Mouse (Mus musculus): ENCODE measurements around the gene Dock9. TPM values are rescaled to one million over a fixed set of nuclear protein-coding genes. Genes with fewer than 3 reads are reported as not detected.

The Dock9 gene
- polyA plus RNA-seq, 1 experiment from 2014 or later: 7.0 TPM

DNA sequence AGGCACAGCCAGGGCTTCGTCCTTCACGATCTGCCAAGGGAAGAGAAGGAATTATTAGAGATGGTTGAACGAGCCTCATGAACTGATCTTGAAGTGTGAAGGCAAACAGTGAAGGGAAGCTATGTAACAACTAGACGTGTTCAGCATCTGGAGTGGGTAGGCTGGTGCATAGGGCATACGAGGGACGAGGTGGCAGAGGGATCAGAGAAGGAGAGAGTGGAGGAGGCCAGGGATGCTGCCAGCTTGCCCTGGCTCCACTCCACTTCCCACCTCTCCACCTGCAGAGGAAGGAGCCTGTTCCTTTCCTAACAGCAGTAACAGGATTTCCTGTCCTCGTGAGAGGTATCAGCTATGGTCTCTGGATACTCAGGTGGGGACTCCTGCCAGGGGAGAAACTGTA, 192.4 kb downstream of the Dock9 start:
- peaks cover 24% of the 10 kb centered on the region for H3K4me1 ChIP-seq (replicated peaks)
- H3K27me3 ChIP-seq (replicated peaks): no peaks in the 10 kb centered on the region
- ATAC-seq (ENCODE audit: insufficient number of reproducible peaks, low FRiP score): no peak
- no peak overlapping the region for H3K27ac ChIP-seq (ENCODE audit: poor library complexity, severe bottlenecking)
- H3K4me2 ChIP-seq: no peak overlapping the region
- H3K4me3 ChIP-seq: no peak overlapping the region
- peaks cover 6% of the 10 kb centered on the region; the same call in 1 of the 2 replicates for H3K36me3 ChIP-seq
- 87% methylated on average over 7 of the region's 7 CpGs for WGBS
- H3K9me3 ChIP-seq (replicated peaks): no peaks in the 10 kb centered on the region
- H3K9ac ChIP-seq: no peak overlapping the region

DNA sequence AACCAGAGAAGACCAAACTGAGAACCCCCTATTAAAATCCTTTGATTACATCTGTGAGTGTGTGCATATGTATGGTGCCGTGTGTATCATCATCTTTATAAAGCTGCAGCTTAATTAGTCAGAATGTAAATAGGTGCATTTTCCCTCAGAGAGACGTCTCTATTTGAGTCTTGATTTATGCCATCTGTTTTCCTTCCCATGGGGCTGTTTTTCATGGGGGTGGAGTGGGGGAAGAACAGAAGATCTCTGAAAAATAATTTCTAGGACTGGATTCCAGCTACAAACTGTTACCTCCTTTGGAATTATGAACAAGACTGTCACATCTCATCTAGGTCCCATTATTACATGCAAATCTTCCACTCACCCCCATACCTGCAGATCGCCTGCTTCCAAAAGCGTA, 193.1 kb downstream of the Dock9 start:
- H3K27ac ChIP-seq (ENCODE audit: poor library complexity, severe bottlenecking): no peak overlapping the region
- no peaks in the 10 kb centered on the region for H3K27me3 ChIP-seq (replicated peaks)
- 81% methylated on average over 4 of the region's 4 CpGs for WGBS
- peaks cover 24% of the 10 kb centered on the region for H3K4me1 ChIP-seq (replicated peaks)
- H3K4me2 ChIP-seq: no peak overlapping the region
- H3K36me3 ChIP-seq: peaks cover 6% of the 10 kb centered on the region; the same call in 1 of the 2 replicates
- ATAC-seq (ENCODE audit: insufficient number of reproducible peaks, low FRiP score): no peak
- H3K9ac ChIP-seq: no peak overlapping the region
- H3K4me3 ChIP-seq: no peak overlapping the region
- no peaks in the 10 kb centered on the region for H3K9me3 ChIP-seq (replicated peaks)

GRCm38 (mm10) chr14:121602610-121603009, 195.0 kb downstream of the Dock9 start:
- no peak overlapping the region for H3K9ac ChIP-seq
- H3K36me3 ChIP-seq: peaks cover 6% of the 10 kb centered on the region; the same call in 1 of the 2 replicates
- H3K27ac ChIP-seq (ENCODE audit: poor library complexity, severe bottlenecking): no peak overlapping the region
- no peaks in the 10 kb centered on the region for H3K27me3 ChIP-seq (replicated peaks)
- H3K9me3 ChIP-seq (replicated peaks): no peaks in the 10 kb centered on the region
- no peak overlapping the region for H3K4me3 ChIP-seq
- no peak for ATAC-seq (ENCODE audit: insufficient number of reproducible peaks, low FRiP score)
- H3K4me2 ChIP-seq: no peak overlapping the region
- WGBS: 80% methylated on average over 6 of the region's 6 CpGs
- peaks cover 13% of the 10 kb centered on the region for H3K4me1 ChIP-seq (replicated peaks)

DNA sequence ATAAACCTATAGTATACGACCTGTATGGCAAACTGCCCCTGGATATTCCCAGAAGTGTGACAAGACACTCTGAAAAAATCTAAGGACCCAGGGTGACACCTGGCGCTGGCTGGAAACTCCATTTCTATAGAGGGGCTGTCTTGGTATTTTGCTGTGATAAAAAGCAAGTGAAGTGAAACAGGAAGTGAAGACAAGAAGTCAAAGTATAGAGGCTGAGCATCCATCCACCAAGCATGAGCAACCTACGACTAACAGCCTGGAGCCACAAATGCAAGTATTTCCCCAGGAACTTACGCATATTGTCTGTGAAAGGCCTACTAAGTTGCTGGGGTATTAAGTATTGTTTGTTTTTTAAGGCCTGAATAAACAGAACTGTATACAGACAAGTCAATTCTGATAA, 197.1 kb downstream of the Dock9 start:
- H3K27ac ChIP-seq (ENCODE audit: poor library complexity, severe bottlenecking): no peak overlapping the region
- H3K4me2 ChIP-seq: no peak overlapping the region
- H3K36me3 ChIP-seq: peaks cover 6% of the 10 kb centered on the region; the same call in 1 of the 2 replicates
- H3K9ac ChIP-seq: no peak overlapping the region
- H3K4me1 ChIP-seq (replicated peaks): no peaks in the 10 kb centered on the region
- H3K4me3 ChIP-seq: no peak overlapping the region
- no peaks in the 10 kb centered on the region for H3K9me3 ChIP-seq (replicated peaks)
- H3K27me3 ChIP-seq (replicated peaks): no peaks in the 10 kb centered on the region
- no peak for ATAC-seq (ENCODE audit: insufficient number of reproducible peaks, low FRiP score)
- WGBS: 84% methylated on average over 4 of the region's 4 CpGs

DNA sequence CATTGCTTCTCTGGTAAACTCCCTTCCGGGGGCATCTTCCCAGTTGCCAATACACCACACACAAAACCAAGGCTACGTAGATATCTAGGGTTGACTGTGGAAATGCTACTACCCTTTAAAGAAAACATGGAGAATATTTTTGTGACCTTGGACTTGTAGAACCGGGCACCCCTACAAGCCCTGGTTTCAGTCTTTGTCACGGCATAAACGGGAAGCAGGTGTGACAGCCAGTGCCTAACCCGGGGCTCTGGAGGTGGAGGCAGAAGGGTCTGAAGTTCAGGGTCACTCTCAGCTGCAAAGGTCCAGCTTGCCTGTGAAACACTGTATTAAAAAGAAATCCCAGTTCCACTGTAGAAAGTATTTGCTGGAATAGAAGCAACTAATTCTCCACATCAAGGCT, 200.6 kb downstream of the Dock9 start:
- 68% methylated on average over 6 of the region's 6 CpGs for WGBS
- no peak for ATAC-seq (ENCODE audit: insufficient number of reproducible peaks, low FRiP score)
- Histone ChIP-seq H3K36me3 (no peaks in the 10 kb centered on the region), H3K27me3 (replicated peaks) (no peaks in the 10 kb centered on the region), H3K4me3 (no peak overlapping the region), H3K4me2 (no peak overlapping the region), H3K27ac (ENCODE audit: poor library complexity, severe bottlenecking) (no peak overlapping the region), H3K9me3 (replicated peaks) (no peaks in the 10 kb centered on the region), H3K4me1 (replicated peaks) (peaks cover 19% of the 10 kb centered on the region), H3K9ac (no peak overlapping the region)

- H3K27ac ChIP-seq (ENCODE audit: poor library complexity, severe bottlenecking): no peak overlapping the region
- WGBS: 61% methylated on average over 9 of the region's 9 CpGs
- H3K4me2 ChIP-seq: no peak overlapping the region
- no peaks in the 10 kb centered on the region for H3K36me3 ChIP-seq
- no peaks in the 10 kb centered on the region for H3K9me3 ChIP-seq (replicated peaks)
- ATAC-seq (ENCODE audit: insufficient number of reproducible peaks, low FRiP score): no peak
- H3K27me3 ChIP-seq (replicated peaks): no peaks in the 10 kb centered on the region
- no peak overlapping the region for H3K9ac ChIP-seq
- no peak overlapping the region for H3K4me3 ChIP-seq
- H3K4me1 ChIP-seq (replicated peaks): peaks cover 23% of the 10 kb centered on the region
Measured at GRCm38 (mm10) chr14:121596631-121597030, 201.0 kb downstream of the Dock9 start.

GRCm38 (mm10) chr14:121594684-121595083, 203.0 kb downstream of the Dock9 start:
- ATAC-seq (ENCODE audit: insufficient number of reproducible peaks, low FRiP score): no peak
- no peak overlapping the region for H3K4me3 ChIP-seq
- H3K9me3 ChIP-seq (replicated peaks): no peaks in the 10 kb centered on the region

GRCm38 (mm10) chr14:121593313-121593929, 204.2 kb downstream of the Dock9 start:
- no peaks in the 10 kb centered on the region for H3K9me3 ChIP-seq (replicated peaks)
- H3K4me1 ChIP-seq (replicated peaks): peaks cover 32% of the 10 kb centered on the region
- H3K9ac ChIP-seq: no peak overlapping the region
- H3K4me2 ChIP-seq: no peak overlapping the region
- no peaks in the 10 kb centered on the region for H3K36me3 ChIP-seq
- peak overlapping the region; percentile 25; the same call in 1 of the 2 replicates for H3K27ac ChIP-seq (ENCODE audit: poor library complexity, severe bottlenecking)
- no peaks in the 10 kb centered on the region for H3K27me3 ChIP-seq (replicated peaks)
- no peak overlapping the region for H3K4me3 ChIP-seq
- WGBS: 38% methylated on average over 10 of the region's 10 CpGs
- no peak; the same call in 1 of the 2 replicates for ATAC-seq (ENCODE audit: insufficient number of reproducible peaks, low FRiP score)

More at GRCm38 (mm10) chr14:121594684-121595083, 203.0 kb downstream of the Dock9 start:
- WGBS: 82% methylated on average over 5 of the region's 5 CpGs
- H3K36me3 ChIP-seq: no peaks in the 10 kb centered on the region
- no peak overlapping the region for H3K9ac ChIP-seq
- H3K4me2 ChIP-seq: no peak overlapping the region
- peaks cover 26% of the 10 kb centered on the region for H3K4me1 ChIP-seq (replicated peaks)
- no peaks in the 10 kb centered on the region for H3K27me3 ChIP-seq (replicated peaks)
- H3K27ac ChIP-seq (ENCODE audit: poor library complexity, severe bottlenecking): no peak overlapping the region

GRCm38 (mm10) chr14:121592890-121593289, 204.7 kb downstream of the Dock9 start:
- Histone ChIP-seq H3K4me1 (replicated peaks) (peaks cover 32% of the 10 kb centered on the region), H3K4me3 (no peak overlapping the region), H3K9ac (no peak overlapping the region), H3K9me3 (replicated peaks) (no peaks in the 10 kb centered on the region), H3K27me3 (replicated peaks) (no peaks in the 10 kb centered on the region), H3K4me2 (no peak overlapping the region), H3K27ac (ENCODE audit: poor library complexity, severe bottlenecking) (peak overlapping the region; percentile 28; the same call in 1 of the 2 replicates), H3K36me3 (no peaks in the 10 kb centered on the region)
- ATAC-seq (ENCODE audit: insufficient number of reproducible peaks, low FRiP score): no peak
- 25% methylated on average over 3 of the region's 3 CpGs for WGBS

DNA sequence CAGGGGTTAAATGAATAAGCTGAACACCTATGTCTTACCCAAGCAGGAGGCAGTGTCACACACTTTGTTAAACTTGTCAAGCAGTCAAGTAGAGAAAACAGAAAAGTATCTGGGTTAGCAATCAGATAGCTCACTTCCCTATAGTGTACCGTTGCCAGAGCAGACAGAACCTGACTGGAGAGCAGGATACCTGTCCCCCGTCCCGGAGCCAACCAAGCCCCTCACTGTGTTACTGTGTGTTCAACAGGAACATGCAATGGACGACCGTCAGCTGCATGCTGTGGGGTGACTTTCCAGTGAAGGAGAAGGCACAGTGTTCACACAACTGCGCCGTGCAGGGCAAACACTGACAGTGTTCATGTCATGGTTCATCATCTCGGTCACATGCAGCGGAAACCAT, 205.3 kb downstream of the Dock9 start:
- Histone ChIP-seq H3K4me3 (no peak overlapping the region), H3K4me2 (no peak overlapping the region), H3K4me1 (replicated peaks) (peaks cover 32% of the 10 kb centered on the region), H3K9ac (no peak overlapping the region), H3K27me3 (replicated peaks) (no peaks in the 10 kb centered on the region), H3K9me3 (replicated peaks) (no peaks in the 10 kb centered on the region), H3K27ac (ENCODE audit: poor library complexity, severe bottlenecking) (peak overlapping the region; percentile 28; the same call in 1 of the 2 replicates), H3K36me3 (no peaks in the 10 kb centered on the region)
- no peak for ATAC-seq (ENCODE audit: insufficient number of reproducible peaks, low FRiP score)
- 50% methylated on average over 9 of the region's 9 CpGs for WGBS

DNA sequence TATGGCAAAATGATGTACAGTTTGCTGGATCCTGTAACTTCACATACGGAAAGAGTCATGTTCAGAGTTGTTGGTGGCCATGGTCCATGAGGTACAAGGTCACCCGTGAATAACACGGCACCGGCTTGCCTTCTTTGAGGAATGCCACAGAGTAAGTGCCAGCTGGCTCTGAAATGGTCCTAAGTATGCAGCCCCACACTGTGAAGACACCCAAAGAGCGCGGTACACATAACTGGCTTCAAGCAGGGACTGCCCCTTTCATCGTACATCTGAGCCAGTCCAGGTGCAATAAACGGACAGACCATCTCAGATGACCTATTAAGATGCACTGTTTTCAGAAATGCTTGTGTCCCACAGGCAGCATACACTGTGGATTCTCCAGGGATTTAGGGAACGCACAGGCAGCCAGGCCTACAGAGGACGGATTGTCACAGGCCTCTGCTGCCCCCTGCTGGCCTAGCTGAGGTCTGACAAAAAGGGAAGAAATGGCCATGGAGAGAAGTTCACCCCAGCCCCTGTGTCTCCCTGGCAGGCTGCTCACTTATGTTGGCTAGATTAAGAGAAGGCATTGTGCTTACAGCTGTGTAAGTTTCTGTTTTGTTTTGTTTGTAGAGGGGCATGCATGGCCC, 208.4 kb downstream of the Dock9 start:
- no peak overlapping the region for H3K4me3 ChIP-seq
- no peak overlapping the region for H3K4me2 ChIP-seq
- no peak overlapping the region for H3K9ac ChIP-seq
- WGBS: 54% methylated on average over 10 of the region's 10 CpGs
- H3K27ac ChIP-seq (ENCODE audit: poor library complexity, severe bottlenecking): peak overlapping the region; percentile 32; the same call in 1 of the 2 replicates
- peaks cover 41% of the 10 kb centered on the region for H3K4me1 ChIP-seq (replicated peaks)
- H3K27me3 ChIP-seq (replicated peaks): no peaks in the 10 kb centered on the region
- no peaks in the 10 kb centered on the region for H3K36me3 ChIP-seq
- ATAC-seq (ENCODE audit: insufficient number of reproducible peaks, low FRiP score): peak; percentile 40; the same call in 1 of the 2 replicates
- H3K9me3 ChIP-seq (replicated peaks): no peaks in the 10 kb centered on the region

All from heart, embryonic 12.5 days (tissue).